Mouse (Mus musculus) embryo, embryonic 10.5 days (tissue): ENCODE measurements at regions not wholly inside any gene's neighbourhood (a gene's known extent, or its start where the extent isn't known, plus 50 kb on each side); places are given as distances from the start of the nearest gene placed in this dataset.
A peak's percentile ranks its signal among the peaks of the same experiment; 100 is the strongest.
"Not testable (repeated sequence)": the region's sequence is repeated elsewhere in the genome, so short reads cannot be mapped to it uniquely, and the experiment has no call there.

Source experiments
- DNase-seq: peaks from one replicate; pipeline ENCODE4 v3.0.0-alpha.2; 2015; ENCODE audit warnings: low spot score

DNA sequence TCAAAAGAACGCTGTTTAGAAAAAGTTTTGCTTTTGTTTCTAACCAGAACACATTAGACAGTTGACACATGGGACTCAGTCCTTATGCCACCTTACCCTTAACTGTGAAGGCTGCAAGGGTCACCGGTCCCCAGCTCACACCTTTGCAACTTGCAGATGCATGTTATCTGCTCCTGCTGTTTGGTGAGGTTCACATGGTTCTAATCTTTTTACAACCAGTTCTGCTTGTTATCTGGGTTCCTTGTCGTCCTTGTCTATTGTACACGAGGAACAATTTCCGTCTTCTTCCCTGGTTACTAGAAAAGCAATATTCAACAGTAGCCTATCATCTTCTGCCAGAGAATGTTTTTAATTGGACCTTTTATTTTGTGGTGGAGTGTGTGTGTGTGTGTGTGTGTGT, 200.8 kb downstream of the Gm21738 start:
- DNase-seq: not testable (repeated sequence)

GRCm38 (mm10) chr14:19208507-19208906, 210.2 kb downstream of the Gm21738 start:
- no peak for DNase-seq

GRCm38 (mm10) chr14:19180203-19180602, 238.5 kb downstream of the Gm21738 start:
- DNase-seq: not testable (repeated sequence)

DNA sequence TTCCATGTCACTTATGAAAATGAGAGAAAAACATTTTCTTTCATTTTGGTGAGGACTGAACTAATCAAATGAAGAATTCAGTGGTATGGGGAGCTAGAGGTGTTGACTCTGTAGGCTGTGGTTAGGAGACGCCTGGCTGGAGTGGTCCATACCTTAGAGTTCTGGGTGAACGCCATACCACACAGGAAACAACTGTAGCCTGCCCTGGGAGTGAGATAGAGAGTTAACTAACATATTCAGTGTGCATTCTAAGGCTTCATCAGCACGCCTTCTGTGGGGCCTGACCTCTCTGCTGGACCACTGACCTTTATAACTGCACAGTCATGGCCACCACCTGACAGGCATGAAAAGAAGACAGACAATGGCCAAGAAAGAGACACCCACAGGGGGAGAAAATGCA, 240.7 kb downstream of the Gm21738 start:
- DNase-seq: not testable (repeated sequence)

DNA sequence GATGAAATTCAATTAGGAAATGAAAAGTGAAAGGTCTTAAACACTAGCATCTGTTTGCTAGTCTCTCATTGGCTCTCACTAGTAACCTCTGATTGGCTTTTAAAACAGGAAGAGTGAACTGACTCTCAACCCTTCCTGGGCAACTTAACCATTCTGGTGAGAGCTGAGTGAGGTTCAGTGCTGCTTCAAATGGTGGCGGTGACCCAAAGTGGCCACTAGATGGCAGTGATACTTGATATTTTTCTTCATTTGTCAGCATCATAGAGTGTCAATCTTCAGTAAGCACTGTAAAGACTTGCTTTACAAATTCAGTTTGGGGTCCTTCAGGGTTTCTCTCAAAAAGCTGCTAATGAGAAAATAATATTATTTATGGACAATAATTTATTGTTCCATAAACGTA, 243.4 kb downstream of the Gm21738 start:
- DNase-seq: peak; percentile 52

DNA sequence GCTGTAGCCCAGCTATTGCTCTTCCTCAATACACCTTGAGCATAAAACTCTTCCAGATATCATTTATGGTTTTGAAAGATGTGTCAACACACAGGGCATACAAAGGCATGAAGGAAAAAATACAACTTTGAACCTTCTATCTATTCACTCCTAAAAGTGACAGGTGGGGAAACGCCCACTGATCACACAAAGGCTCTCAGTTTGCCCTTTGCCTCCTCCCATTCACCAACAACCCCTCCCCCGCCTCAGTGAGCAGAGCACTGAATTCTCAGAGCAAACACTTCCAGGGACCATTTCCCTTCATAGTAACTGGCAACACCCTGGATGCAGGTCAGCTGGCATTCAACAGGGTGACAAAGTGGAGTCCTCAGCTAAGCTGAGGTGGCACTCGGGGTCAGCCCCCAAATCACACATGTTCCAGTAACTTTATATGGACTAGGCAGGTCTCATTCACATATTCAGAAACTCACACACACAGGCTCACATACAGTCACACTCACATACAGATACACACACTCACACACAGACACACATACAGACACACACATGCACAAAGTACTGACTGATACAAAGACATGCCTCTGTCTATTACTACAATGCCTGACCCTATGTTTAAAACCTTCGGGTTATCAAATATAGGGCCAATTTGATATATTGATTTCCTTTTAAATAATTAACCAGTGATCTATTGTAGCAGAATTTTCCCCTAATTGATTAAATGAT, 248.3 kb downstream of the Gm21738 start:
- DNase-seq: not testable (repeated sequence)

DNA sequence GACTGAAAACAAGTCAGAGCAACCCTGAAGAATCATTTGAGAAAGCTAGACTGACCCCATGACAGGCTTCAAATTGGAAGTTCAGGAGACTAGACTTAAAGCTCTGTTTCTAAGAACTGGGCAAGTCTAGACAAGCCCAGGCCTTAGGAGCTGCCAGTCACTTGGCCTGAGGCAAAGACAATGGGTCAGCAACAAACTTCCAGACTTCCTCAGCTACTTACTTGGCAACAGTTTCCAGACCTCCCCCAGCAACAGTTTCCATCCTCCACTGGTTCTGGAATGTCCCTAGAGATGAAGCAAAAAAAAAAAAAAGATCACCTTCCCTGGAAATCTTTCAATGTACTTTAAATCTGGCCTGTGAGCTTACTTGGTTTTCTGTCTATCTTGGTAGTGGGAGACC, 251.9 kb downstream of the Gm21738 start:
- DNase-seq: no peak

GRCm38 (mm10) chr14:19139875-19140274, 245.8 kb upstream of the Ube2e2 start:
- DNase-seq: not testable (repeated sequence)

DNA sequence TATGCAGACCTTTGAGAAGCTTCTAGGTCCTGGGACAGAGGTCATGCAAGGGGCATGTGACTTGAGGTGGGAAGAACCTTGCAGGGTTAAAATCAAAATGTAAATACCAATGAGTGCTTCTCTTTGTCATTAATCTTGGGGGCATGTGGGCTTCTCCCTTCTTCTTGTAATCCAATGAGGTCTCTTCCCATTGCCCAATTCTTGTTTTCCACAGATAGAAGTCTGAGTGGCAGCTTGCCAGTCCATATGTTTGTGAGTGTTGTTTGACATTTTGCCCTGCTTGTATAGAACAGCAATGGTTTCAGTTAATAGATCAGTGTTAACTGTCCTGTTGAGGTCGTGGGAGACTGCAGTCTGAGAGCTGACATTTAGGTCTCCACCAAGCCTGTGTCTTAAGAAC, 237.5 kb upstream of the Ube2e2 start:
- DNase-seq: no peak
